Mouse (Mus musculus): Measurements from ENCODE around the gene Rxfp4.
"Not testable (repeated sequence)": the region's sequence is repeated elsewhere in the genome, so short reads cannot be mapped to it uniquely, and the experiment has no call there.

Gene Rxfp4

DNA sequence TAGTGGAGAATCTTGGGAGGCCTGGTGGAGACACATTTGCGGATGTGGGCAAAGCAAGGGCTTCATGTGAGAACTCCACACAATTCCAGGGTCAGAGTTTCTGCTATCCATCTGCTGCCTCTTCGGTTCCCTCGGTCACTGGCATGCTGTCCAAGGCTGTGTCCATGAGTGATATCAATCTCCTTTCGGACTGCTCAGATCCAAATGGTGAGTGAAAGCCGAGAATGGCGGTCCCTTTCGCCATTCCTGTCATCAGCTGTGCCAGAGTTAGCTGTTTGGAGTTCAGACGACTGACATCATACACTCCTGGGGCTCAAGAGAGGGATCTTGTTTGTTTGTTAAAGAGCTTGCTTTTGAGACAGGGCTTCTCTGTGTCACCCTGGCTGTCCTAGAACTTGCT lies 38.5 kb downstream of the Rxfp4 start:
- DNase-seq (ENCODE audit: low read depth, low spot score) = no peak

GRCm38 (mm10) chr3:88609066-88609465 lies 43.9 kb downstream of the Rxfp4 start:
- DNase-seq (ENCODE audit: low read depth, low spot score) = no peak

- DNase-seq (ENCODE audit: low read depth, low spot score) = no peak
Observed at GRCm38 (mm10) chr3:88607758-88608138, 45.2 kb downstream of the Rxfp4 start.

GRCm38 (mm10) chr3:88607065-88607757 lies 45.7 kb downstream of the Rxfp4 start:
- peak; percentile 92 for DNase-seq (ENCODE audit: low read depth, low spot score)

DNA sequence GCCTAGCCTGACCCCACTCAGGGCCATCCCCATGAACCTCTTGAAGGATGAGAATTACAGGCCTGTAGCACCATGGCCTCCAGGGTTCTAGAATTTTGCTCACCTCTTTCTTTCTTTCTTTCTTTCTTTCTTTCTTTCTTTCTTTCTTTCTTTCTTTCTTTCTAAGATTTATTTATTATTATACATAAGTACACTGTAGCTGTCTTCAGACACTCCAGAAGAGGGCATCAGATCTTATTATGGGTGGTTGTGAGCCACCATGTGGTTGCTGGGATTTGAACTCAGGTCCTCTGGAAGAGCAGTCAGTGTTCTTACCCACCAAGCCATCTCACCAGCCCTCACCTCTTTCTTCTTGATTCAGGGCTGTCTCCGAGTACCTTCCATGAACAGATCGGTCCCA lies 47.3 kb downstream of the Rxfp4 start, which contains the start of gene Arhgef2:
TSS of gene Arhgef2 (plus strand) at position 301 of the 400 bp plus-strand sequence.
- not testable (repeated sequence) for DNase-seq (ENCODE audit: low read depth, low spot score)

DNA sequence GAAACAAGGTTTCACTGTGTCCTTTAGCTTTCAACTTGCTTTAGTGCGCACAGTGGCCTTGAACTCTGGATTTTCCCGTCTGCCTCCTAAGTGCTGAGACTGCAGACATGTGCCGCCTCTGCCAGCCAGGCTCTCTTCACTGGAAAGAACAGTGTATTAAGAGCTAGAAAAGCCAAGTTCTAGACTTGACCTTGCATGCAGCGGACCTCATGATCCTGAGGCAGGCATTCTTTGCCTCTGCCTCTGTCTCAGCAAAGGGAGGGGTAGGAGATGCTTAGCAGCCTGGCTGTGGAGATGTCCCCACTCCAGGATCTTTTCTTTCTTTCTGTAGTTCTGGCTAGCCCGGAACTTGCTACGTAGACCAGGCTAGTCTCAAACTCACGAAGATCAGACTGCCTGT lies 48.1 kb downstream of the Rxfp4 start:
- DNase-seq (ENCODE audit: low read depth, low spot score) = no peak

GRCm38 (mm10) chr3:88603714-88604161 lies 49.2 kb downstream of the Rxfp4 start:
- peak; percentile 71 for DNase-seq (ENCODE audit: low read depth, low spot score)

- DNase-seq (ENCODE audit: low read depth, low spot score) = no peak
Observed at GRCm38 (mm10) chr3:88602466-88602865, 50.5 kb downstream of the Rxfp4 start.

Data from forelimb bud, embryonic 11.5 days (tissue).